Mouse (Mus musculus) c-Kit-negative CD71-positive TER-119-positive erythroid progenitor cells, embryonic 14.5 days (primary cell): ENCODE results near the gene Prr18.

ENCODE experiments used
- DNase-seq: peaks from one replicate; pipeline ENCODE4 v3.0.0-alpha.2; 2013; ENCODE audit warnings: low read depth, low spot score

The Prr18 gene

DNA sequence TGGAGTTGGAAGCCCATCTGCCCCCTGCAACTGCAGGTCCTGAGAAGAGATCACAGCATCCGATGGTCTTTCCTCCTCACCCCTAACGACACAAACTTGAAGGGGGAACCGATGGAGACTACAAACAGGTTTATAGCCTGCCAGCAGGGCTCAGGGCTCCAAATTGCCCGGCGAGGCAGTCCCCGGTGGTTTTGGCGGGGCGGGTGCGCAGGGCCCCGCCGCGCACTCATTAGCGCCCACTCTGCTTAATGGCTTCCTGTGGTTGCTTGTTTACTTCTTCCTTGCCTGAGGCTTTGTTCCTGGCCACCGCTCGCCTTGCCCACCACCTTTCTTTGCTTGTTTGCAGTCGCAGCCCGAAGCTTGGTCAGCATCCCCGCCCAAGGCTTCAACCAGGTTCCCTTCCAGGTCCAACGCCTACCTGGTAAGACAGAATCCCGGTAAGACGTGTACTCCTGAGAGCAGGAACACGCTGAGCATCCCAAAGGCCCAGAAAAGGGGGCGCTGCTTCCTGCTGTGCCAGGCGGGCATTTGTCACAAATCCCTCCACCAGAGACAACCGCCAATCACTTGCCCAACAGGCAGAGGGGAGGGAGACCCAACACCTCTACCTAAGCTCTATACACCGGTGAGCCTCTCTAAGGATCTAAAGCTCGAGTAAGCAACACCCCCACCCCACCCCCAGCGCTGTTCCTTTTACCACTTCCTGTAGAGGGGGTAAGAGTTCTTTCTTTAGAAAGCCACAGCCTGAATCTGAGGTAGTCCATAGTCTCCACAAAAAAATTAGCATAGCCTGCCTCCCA lies 51.9 kb downstream of the Prr18 start:
- no peak for DNase-seq

DNA sequence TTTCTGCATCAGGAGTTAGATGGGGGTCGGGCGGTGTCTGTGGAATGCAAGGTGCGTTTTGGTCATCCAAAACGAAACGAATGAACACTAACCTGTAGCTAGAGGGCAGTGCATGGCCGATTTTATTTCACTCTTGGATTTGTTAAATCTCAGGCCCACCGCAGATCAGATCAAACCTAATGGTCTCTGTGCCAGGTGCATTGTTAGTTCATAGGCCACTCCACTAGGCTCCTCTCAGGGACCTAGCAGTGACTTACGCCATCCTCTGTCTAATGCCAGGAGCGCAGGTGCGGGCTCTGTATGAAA lies 52.5 kb downstream of the Prr18 start:
- DNase-seq = no peak

DNA sequence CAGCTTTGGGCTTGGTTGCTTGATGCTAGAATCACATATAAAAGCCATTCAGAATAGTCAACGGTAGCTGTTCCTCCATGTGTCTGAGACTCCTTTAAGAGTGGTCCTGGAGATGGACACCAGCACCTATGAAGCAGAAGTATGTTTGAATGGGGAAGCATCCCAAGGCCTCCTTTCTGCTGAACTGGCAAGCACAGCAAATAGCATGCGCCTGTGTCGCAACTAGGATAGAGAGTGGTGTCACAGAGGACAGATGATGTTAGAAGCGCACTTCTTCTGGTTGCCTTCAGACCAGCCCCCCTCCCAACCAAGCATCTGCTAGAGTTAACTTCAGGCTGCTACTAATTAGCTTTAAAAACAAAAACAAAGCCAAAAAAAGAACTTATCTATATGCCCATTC lies 53.2 kb downstream of the Prr18 start:
- no peak for DNase-seq
